Mouse (Mus musculus): Measurements from ENCODE around the gene Dnah8. TPM values are rescaled to one million over a fixed set of nuclear protein-coding genes. Genes with fewer than 3 reads are reported as not detected.

Dnah8 gene
- total RNA-seq (2015; ENCODE audit: low replicate concordance) (4.3 and 23.9 TPM in 2 replicates), total RNA-seq (2017; ENCODE audit: low replicate concordance) (6.1 and 6.3 TPM in 2 replicates)

- peak; percentile 74 for ATAC-seq (replicated peaks; ENCODE audit: low FRiP score, poor library complexity, severe bottlenecking)
Measured at GRCm38 (mm10) chr17:30624132-30624531, at the start of gene Dnah8. Gene Dnah8 (plus strand): TSS chr17:30624354.

- no peak for ATAC-seq (replicated peaks; ENCODE audit: low FRiP score, poor library complexity, severe bottlenecking)
Measured at GRCm38 (mm10) chr17:30574783-30575075, 49.4 kb upstream of the Dnah8 start.

- no peak for ATAC-seq (replicated peaks; ENCODE audit: low FRiP score, poor library complexity, severe bottlenecking)
Measured at GRCm38 (mm10) chr17:30575121-30575904, 48.8 kb upstream of the Dnah8 start.

DNA sequence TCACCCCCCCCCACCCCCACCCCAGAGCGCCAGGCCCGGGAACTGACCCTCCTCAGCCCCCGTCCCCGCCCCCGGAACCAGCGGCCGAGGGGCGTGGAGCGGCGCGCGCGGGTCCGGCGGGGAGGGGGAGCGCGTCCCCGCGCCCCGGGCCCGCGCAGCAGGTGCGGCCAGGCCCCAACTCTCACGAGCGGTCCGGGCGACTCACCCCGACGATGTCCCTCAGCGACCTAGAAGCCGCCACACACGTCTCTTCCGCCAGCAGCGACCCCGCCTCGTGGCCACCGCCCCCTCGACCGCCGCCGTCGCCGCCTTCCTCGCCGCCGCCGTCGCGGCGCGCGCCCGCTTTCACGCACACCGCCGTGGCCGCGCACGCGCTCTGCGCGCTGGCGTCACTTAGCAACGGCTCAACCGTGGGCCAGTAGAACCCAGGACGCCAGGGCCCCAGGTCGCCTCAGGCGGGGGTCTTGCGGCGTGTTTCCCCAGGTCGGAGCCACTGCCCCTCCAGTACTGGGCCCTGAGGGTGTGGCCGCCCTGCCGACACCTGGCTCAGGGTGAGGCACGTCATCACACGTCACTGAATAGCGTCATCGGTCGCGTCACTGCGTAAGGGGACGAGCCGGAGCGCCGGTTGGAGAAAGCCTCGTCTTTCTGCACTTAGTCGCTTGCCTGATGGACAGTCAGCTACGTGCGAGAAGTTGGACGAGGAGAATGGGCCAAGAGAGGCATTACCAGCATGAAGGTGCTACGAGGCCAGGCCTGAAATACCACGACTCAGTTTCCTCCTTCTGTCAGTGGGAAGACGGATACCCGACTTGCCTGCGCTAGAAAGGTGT is 48.0 kb upstream of the Dnah8 start, which contains the start of gene Btbd9:
Gene Btbd9, minus strand, starts transcription at position 548 of the 833 bp plus-strand sequence.
- ATAC-seq (replicated peaks; ENCODE audit: low FRiP score, poor library complexity, severe bottlenecking), result peak; percentile 96

DNA sequence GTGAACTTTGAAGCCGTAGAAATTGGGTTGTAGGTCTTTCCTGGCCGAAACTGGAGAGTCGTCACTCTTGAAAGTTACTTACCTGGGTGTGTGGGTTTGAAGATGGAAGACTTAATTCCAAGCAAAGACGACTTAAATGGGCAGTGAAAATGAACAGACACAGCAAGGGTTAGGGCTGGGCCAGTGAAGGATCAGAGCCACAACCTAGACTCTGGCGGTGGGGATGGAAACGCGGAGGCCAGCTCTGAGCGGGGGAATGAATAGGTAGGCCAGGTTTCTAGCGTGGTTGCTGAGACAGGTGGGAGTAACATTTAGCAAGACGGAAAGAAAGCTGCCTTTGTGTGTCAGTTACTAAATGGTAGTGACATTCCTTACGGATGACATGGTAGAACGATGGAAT is 47.2 kb upstream of the Dnah8 start:
- no peak for ATAC-seq (replicated peaks; ENCODE audit: low FRiP score, poor library complexity, severe bottlenecking)

GRCm38 (mm10) chr17:30580781-30581180 is 43.4 kb upstream of the Dnah8 start:
- no peak for ATAC-seq (replicated peaks; ENCODE audit: low FRiP score, poor library complexity, severe bottlenecking)

DNA sequence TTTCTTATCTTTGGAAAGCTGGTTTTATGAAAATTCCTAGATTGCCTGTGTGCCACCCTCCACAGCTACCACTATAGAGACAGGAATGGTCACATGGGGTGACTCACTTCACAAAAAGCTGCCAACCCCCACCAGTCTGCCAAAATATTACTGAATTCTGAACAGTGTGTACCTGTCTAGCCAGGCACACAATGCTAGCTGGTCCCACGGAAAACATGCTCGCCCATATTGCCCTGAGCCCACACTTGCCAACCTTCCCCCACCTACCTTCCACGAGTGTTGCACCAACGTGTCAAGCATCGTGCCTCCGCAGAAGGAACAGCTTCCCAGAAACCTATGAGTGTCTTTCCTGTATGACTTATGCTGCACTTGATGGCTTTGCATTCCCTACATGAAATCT is 43.0 kb upstream of the Dnah8 start:
- no peak for ATAC-seq (replicated peaks; ENCODE audit: low FRiP score, poor library complexity, severe bottlenecking)

DNA sequence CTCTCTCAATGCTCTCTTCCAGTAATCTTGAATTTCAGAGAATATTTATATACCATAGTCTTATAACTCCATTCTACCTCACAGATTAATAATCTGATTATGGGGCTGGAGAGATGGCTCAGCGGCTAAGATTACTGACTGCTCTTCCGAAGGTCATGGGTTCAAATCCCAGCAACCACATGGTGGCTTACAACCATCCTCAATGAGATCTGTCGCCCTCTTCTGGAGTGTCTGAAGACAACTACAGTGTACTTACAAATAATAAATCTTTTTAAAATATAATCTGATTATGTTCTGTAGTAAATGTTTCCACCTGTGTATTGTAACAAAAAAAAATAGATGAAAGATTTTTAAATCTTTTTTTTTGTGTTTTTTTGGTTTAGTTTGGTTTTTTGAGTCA is 41.8 kb upstream of the Dnah8 start:
- ATAC-seq (replicated peaks; ENCODE audit: low FRiP score, poor library complexity, severe bottlenecking), result no peak

DNA sequence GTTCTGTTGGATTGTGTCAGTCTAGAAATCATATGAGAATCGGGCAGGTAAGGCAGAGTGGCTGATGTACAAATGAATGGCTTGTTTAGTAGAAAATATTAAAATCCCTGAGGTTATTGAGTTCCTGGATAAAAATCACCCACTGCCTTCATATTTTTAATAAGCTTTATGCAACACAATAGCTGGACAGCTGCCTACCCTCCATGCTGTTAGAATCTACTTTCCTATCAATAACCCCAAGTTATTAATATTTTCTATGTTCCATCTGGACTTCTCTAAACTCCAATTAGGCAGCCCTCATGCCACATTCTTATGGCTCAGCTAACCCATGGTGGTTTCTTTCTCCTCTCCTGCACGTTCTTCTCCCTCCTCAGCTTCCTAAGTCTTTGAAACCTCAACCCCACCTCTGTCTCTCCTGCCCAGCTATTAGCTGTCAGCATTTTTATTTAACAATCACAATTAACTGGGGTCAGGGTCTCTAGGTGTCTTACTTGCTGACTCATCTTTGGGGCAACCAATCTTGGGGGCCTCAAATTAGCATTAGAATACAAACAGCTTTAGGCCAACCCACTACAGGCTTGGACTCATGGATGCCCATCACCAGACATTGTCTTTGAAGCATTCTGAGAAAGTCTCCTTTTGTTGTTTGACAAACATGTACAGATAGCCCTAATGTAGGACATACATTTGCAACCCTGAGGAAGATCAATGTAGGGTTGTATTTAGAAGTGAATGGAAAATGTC is 40.7 kb upstream of the Dnah8 start:
- no peak for ATAC-seq (replicated peaks; ENCODE audit: low FRiP score, poor library complexity, severe bottlenecking)

DNA sequence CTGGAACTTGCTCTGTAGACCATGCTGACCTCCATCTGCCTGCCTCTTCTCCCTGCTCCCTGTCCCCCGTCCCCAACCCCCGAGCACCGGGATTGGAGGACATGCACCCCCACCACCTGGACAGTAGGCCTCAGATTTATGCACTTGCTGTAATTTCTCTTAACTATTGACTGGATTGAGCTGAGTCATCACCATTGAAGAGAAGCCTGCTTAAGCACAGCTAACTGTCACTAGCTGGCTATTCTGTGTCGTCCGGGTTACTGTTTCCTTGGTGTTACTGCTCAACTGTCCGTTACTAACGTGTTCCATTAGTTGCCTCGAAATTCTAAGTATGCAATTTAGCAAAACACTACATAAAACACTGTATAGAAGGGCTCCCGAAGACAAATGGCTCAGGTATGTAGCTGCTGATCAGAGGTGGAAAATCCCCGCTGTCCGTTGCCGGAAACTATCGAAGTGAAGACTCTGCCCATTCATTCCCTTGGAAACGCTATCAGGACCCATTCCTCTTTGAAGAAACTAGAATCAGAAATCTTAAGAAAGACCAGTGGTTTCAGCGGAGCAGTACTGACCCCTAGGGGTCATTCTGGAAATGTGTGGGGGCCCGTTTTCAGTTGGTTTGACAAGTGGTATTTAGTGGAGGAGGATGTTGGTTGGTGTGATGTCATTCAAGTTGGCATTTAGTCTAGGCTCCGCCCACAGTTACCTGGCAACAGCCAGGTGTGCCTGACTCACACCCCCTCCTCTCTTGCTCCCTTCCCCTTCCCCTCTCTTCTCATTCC is 33.5 kb upstream of the Dnah8 start:
- ATAC-seq (replicated peaks; ENCODE audit: low FRiP score, poor library complexity, severe bottlenecking), result no peak

DNA sequence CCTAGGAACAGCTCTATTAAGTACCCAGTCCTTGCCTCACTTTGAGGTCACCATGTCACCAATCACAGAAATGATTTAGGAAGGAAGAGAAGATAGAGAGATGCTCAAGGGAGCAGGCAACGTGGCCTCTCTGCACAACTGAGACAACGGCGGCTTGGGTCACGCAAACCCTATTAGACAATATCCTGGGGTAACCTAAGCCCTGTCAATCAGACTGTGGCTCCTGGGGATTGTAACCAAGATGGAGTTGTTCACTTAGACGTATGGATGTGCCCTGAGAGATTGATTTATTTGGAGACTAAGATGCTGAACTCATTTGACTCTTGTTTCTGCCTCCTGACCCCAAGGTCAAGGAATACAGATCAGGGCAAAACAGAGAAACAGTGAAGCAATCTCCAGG is 29.7 kb upstream of the Dnah8 start:
- no peak for ATAC-seq (replicated peaks; ENCODE audit: low FRiP score, poor library complexity, severe bottlenecking)

DNA sequence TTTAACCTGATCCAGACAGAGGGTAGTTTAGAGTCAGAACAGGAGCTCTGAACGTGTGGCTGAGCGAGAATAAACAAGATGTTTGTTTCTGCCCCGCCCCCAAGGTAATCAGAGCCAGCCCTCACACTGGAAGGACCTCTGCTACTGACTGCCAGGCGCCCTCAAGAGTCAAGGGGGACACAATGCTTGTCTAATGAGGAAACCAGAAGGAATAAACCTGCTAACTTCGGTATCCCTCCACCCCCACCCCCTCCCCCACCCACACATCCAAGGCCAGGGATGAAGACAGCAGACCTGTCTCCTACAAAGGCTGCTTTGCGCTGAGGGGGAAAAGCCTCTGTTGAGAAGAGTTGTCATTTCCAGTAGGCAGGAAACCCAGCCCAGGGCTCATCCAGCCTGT is 29.3 kb upstream of the Dnah8 start:
- ATAC-seq (replicated peaks; ENCODE audit: low FRiP score, poor library complexity, severe bottlenecking), result no peak

- ATAC-seq (replicated peaks; ENCODE audit: low FRiP score, poor library complexity, severe bottlenecking), result no peak
Measured at GRCm38 (mm10) chr17:30597786-30598185, 26.4 kb upstream of the Dnah8 start.

GRCm38 (mm10) chr17:30598300-30598699 is 25.9 kb upstream of the Dnah8 start:
- no peak for ATAC-seq (replicated peaks; ENCODE audit: low FRiP score, poor library complexity, severe bottlenecking)

DNA sequence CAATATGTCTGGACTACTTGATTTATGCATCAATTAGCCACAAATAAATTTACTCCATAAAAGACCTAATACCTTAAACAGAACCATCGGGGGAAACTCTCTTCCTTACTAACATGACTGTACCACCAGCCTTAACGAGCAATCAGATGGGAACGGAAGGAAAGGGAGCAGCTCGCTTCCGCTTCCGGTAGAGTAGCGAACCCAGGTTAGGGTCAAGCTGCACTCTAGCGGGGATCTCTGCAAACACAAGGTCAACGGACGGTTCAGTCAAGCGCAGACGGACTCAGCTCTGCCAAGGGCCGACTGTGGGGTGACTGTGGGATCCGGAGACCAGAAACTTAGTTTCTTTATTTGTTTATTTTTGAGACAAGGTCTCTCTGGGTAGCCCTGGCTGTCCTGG is 22.0 kb upstream of the Dnah8 start:
- no peak for ATAC-seq (replicated peaks; ENCODE audit: low FRiP score, poor library complexity, severe bottlenecking)

DNA sequence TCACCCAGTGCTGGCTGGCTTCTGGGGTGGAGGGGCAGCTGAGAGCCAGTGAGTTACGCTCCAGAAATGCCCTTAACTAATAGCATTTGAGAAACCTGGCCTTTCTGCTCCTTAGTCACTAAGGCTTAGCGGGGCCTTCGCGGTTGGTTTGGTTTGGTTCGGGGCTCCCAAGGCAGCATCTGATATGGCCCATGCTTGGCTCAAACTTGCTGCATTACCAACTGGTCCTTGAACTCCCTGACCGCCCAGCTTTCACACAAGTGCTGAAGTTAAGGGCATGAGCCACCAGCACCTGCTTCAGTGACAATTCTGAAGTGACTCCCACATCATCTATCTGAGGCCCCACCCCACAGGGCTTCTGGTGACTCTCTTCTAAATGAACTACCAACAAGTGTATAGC is 19.9 kb upstream of the Dnah8 start:
- no peak for ATAC-seq (replicated peaks; ENCODE audit: low FRiP score, poor library complexity, severe bottlenecking)

- ATAC-seq (replicated peaks; ENCODE audit: low FRiP score, poor library complexity, severe bottlenecking), result no peak
Measured at GRCm38 (mm10) chr17:30605001-30605400, 19.2 kb upstream of the Dnah8 start.

GRCm38 (mm10) chr17:30606206-30606605 is 17.9 kb upstream of the Dnah8 start:
- no peak for ATAC-seq (replicated peaks; ENCODE audit: low FRiP score, poor library complexity, severe bottlenecking)

DNA sequence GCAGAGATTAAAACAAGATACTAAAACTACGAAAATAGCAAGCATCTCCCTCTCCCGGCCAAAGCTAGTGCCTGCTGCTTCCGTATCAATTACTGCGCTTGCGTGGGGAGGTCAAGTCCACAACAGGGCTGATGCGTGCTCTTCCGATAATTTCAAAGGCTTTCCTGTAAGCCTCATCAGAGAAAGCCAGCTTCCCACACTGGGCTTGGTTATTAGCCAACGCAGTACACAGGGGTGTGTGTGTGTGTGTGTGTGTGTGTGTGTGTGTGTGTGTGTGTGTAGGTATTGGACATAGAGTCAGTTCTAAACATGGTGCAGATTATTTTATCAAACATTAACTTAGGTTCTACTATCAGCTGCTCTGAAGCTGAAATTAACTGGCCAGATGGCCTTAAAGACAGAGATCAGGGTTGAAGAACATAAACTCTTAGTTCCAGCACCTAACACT is 17.5 kb upstream of the Dnah8 start:
- no peak for ATAC-seq (replicated peaks; ENCODE audit: low FRiP score, poor library complexity, severe bottlenecking)

DNA sequence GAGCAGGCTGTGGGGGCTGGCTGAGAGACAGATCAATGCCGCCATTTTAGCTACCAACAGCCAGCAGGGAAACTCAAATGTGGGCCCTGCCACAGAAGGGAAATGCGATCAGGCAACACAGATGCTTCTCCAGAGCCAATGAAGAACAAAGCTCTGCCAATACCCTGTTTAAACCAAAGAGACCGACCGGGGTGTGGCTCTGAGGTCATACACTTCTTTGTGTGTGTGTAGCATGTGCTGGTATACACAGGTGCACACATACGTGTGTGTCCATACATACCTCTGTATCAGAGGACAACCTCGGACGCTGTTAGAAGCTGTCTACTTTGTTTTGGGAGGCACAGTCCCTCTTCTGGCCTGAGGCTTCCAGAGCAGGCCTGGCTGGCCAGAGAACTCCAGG is 16.8 kb upstream of the Dnah8 start:
- ATAC-seq (replicated peaks; ENCODE audit: low FRiP score, poor library complexity, severe bottlenecking), result no peak
